Mouse (Mus musculus) leukemia stem cell, adult 10-12 weeks (primary cell): ENCODE measurements around the gene Tas2r110. TPM values are rescaled to one million over a fixed set of nuclear protein-coding genes. Genes with fewer than 3 reads are reported as not detected.

ENCODE experiments used
- polyA plus RNA-seq: library from polyadenylated mRNA; stranded (reverse); fragments of >175 nt; gene quantifications from 2 replicates; pipeline ENCODE4 v1.2.3, GENCODE M21; 2012; ENCODE audit warnings: low replicate concordance

Gene Tas2r110
- not detected in 2 replicates for polyA plus RNA-seq

GRCm38 (mm10) chr6:132867708-132868107 is at the start of gene Tas2r110:
TSS of gene Tas2r110 (plus strand) at chr6:132868008.

GRCm38 (mm10) chr6:132846842-132847241 is 21.0 kb upstream of the Tas2r110 start, which contains the start of gene Tas2r123:
TSS of gene Tas2r123 (plus strand) at chr6:132847142.

GRCm38 (mm10) chr6:132855138-132855537 is 12.7 kb upstream of the Tas2r110 start, which contains the start of gene Tas2r116:
TSS of gene Tas2r116 (plus strand) at chr6:132855438.

DNA sequence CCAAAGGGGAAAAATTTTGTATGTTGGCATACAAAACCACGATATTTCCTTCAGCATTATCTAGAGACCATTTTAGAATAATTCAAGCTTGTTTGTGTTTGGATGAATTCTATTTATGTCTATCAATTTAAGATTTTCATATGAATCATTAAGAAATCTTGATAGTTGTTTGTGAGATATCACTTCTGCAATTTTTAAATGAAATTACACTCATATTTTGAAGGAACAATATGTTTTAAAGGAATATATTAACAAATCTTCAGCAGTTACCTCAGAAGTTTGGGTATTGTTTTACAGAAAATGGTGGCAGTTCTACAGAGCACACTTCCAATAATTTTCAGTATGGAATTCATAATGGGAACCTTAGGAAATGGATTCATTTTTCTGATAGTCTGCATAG is 24.9 kb downstream of the Tas2r110 start, which contains the start of gene Tas2r113:
TSS of gene Tas2r113 (plus strand) at position 301 of the 400 bp plus-strand sequence.

DNA sequence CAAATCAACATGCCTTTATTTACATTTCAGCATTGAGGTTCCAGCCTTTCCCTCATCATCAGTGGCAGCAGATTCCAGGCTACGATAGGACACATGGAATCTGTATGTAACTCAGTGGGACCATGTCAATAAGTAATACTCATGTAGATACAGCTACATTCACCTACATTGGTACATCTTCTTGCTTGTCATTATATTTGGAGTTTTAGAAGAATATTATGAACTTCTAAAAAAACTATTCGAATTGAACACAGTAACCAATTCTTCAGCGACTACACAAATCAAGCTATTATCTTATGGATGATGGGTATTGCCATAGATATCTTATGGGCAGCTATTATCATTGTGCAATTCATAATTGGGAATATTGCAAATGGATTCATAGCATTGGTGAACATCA is 41.5 kb downstream of the Tas2r110 start, which contains the start of gene Tas2r125:
TSS of gene Tas2r125 (plus strand) at position 301 of the 400 bp plus-strand sequence.

Other genes starting within 250 kb of the Tas2r110 start
- gene A630073D07Rik, start 216.5 kb upstream of the Tas2r110 start, polyA plus RNA-seq: not detected in 2 replicates
- gene Tas2r120, start 211.1 kb upstream of the Tas2r110 start, polyA plus RNA-seq: not detected in 2 replicates
- gene Tas2r121, start 167.0 kb upstream of the Tas2r110 start, polyA plus RNA-seq: not detected in 2 replicates
- gene Tas2r122, start 156.1 kb upstream of the Tas2r110 start, polyA plus RNA-seq: not detected in 2 replicates
- gene Tas2r115, start 130.0 kb upstream of the Tas2r110 start, polyA plus RNA-seq: not detected in 2 replicates
- not detected in 2 replicates for gene Tas2r124, start 113.3 kb upstream of the Tas2r110 start, polyA plus RNA-seq
- not detected in 2 replicates for gene Tas2r102, start 105.9 kb upstream of the Tas2r110 start, polyA plus RNA-seq
- gene Tas2r136, start 89.8 kb upstream of the Tas2r110 start, polyA plus RNA-seq: not detected in 2 replicates
- gene Tas2r117, start 65.2 kb upstream of the Tas2r110 start, polyA plus RNA-seq: not detected in 2 replicates
- gene Tas2r123, start 20.9 kb upstream of the Tas2r110 start, polyA plus RNA-seq: not detected in 2 replicates
- not detected in 2 replicates for gene Tas2r116, start 12.6 kb upstream of the Tas2r110 start, polyA plus RNA-seq
- gene Tas2r113, start 25.0 kb downstream of the Tas2r110 start, polyA plus RNA-seq: not detected in 2 replicates
- gene Tas2r125, start 41.6 kb downstream of the Tas2r110 start, polyA plus RNA-seq: not detected in 2 replicates
- gene Tas2r129, start 83.1 kb downstream of the Tas2r110 start, polyA plus RNA-seq: not detected in 2 replicates
- not detected in 2 replicates for gene Tas2r131, start 89.9 kb downstream of the Tas2r110 start, polyA plus RNA-seq
- not detected in 2 replicates for gene Tas2r109, start 113.0 kb downstream of the Tas2r110 start, polyA plus RNA-seq
- not detected in 2 replicates for gene Tas2r103, start 169.1 kb downstream of the Tas2r110 start, polyA plus RNA-seq
- gene Tas2r140, start 187.8 kb downstream of the Tas2r110 start, polyA plus RNA-seq: not detected in 2 replicates
- gene Smim10l1, start 236.9 kb downstream of the Tas2r110 start, polyA plus RNA-seq: 55.1 and 59.2 TPM in 2 replicates